Mouse (Mus musculus) granulocyte monocyte progenitor cell, adult 5-6 weeks (primary cell): Measurements from ENCODE around the gene Tssk3. TPM values are rescaled to one million over a fixed set of nuclear protein-coding genes. Genes with fewer than 3 reads are reported as not detected.

Source experiments
- ATAC-seq: replicated peaks from 2 replicates; pipeline ENCODE4 v1.8.0; 2016; ENCODE audit warnings: mild to moderate bottlenecking, moderate TSS enrichment, inconsistent platforms; ENCODE audit not compliant: poor library complexity, severe bottlenecking
- total RNA-seq, 2 experiments: library from RNA; stranded (forward) in 1 of 2; stranded (reverse) in 1 of 2; fragments of 200-712, 200-1000 nt in 1 of 2; fragments of >200 nt in 1 of 2; fragmentation: Nextera tagmentation in 1 of 2; gene quantifications; 2 replicates each; pipeline ENCODE4 v1.2.3; 2014 to 2017

Tssk3 gene
- total RNA-seq, 2 experiments from 2014 or later = not detected

GRCm38 (mm10) chr4:129451471-129452169 lies 39.2 kb downstream of the Tssk3 start:
- ATAC-seq = peak; percentile 82

- no peak for ATAC-seq
Measured at GRCm38 (mm10) chr4:129450851-129451250, 40.0 kb downstream of the Tssk3 start.

- ATAC-seq = no peak
Measured at GRCm38 (mm10) chr4:129448713-129449112, 42.1 kb downstream of the Tssk3 start.

GRCm38 (mm10) chr4:129447778-129448563 lies 42.9 kb downstream of the Tssk3 start:
- ATAC-seq = no peak

GRCm38 (mm10) chr4:129447360-129447759 lies 43.5 kb downstream of the Tssk3 start:
- ATAC-seq = no peak

GRCm38 (mm10) chr4:129441145-129441544 lies 49.7 kb downstream of the Tssk3 start:
- no peak for ATAC-seq

GRCm38 (mm10) chr4:129440340-129441063 lies 50.3 kb downstream of the Tssk3 start, which contains the start of gene Zbtb8b:
Gene Zbtb8b (minus strand): TSS chr4:129440853.
- peak; percentile 20; the same call in 1 of the 2 replicates for ATAC-seq

Other genes starting within 250 kb of the Tssk3 start
- gene C77080, start 229.6 kb downstream of the Tssk3 start, total RNA-seq (2014; fragmentation: Nextera tagmentation) = 0.32 and 0.88 TPM in 2 replicates
- 0.05 TPM in 1 of 2 replicates, not detected in the other for gene C77080, start 229.6 kb downstream of the Tssk3 start, total RNA-seq (2017)
- gene Sync, start 203.4 kb downstream of the Tssk3 start, total RNA-seq (2014; fragmentation: Nextera tagmentation) = not detected in 2 replicates
- gene Sync, start 203.4 kb downstream of the Tssk3 start, total RNA-seq (2017) = not detected in 2 replicates
- gene Rbbp4, start 155.7 kb downstream of the Tssk3 start, total RNA-seq (2014; fragmentation: Nextera tagmentation) = 160 and 220 TPM in 2 replicates
- 133 and 136 TPM in 2 replicates for gene Rbbp4, start 155.7 kb downstream of the Tssk3 start, total RNA-seq (2017)
- 87.7 and 90.3 TPM in 2 replicates for gene Zbtb8os, start 155.3 kb downstream of the Tssk3 start, total RNA-seq (2014; fragmentation: Nextera tagmentation)
- gene Zbtb8os, start 155.3 kb downstream of the Tssk3 start, total RNA-seq (2017) = 67.3 and 124 TPM in 2 replicates
- gene Zbtb8a, start 112.9 kb downstream of the Tssk3 start, total RNA-seq (2014; fragmentation: Nextera tagmentation) = 0.30 and 5.4 TPM in 2 replicates
- gene Zbtb8a, start 112.9 kb downstream of the Tssk3 start, total RNA-seq (2017) = 6.9 and 7.6 TPM in 2 replicates
- gene Zbtb8b, start 50.2 kb downstream of the Tssk3 start, total RNA-seq (2014; fragmentation: Nextera tagmentation) = not detected in 2 replicates
- gene Zbtb8b, start 50.2 kb downstream of the Tssk3 start, total RNA-seq (2017) = not detected in 2 replicates
- 14.7 and 32.8 TPM in 2 replicates for gene Bsdc1, start 29.4 kb downstream of the Tssk3 start, total RNA-seq (2014; fragmentation: Nextera tagmentation)
- 17.9 and 23.1 TPM in 2 replicates for gene Bsdc1, start 29.4 kb downstream of the Tssk3 start, total RNA-seq (2017)
- gene Fam229a, start 168 bp upstream of the Tssk3 start, total RNA-seq (2014; fragmentation: Nextera tagmentation) = not detected in 2 replicates
- not detected in 2 replicates for gene Fam229a, start 168 bp upstream of the Tssk3 start, total RNA-seq (2017)
- gene Marcksl1, start 22.6 kb upstream of the Tssk3 start, total RNA-seq (2014; fragmentation: Nextera tagmentation) = 27.6 and 45.5 TPM in 2 replicates
- gene Marcksl1, start 22.6 kb upstream of the Tssk3 start, total RNA-seq (2017) = 28.4 and 29.9 TPM in 2 replicates
- gene Hdac1, start 51.7 kb upstream of the Tssk3 start, total RNA-seq (2014; fragmentation: Nextera tagmentation) = 109 and 142 TPM in 2 replicates
- gene Hdac1, start 51.7 kb upstream of the Tssk3 start, total RNA-seq (2017) = 62.6 and 74.9 TPM in 2 replicates
- 0.15 and 5.8 TPM in 2 replicates for gene Lck, start 82.6 kb upstream of the Tssk3 start, total RNA-seq (2014; fragmentation: Nextera tagmentation)
- gene Lck, start 82.6 kb upstream of the Tssk3 start, total RNA-seq (2017) = 2.5 and 4.8 TPM in 2 replicates
- gene Fam167b, start 87.5 kb upstream of the Tssk3 start, total RNA-seq (2014; fragmentation: Nextera tagmentation) = not detected in 2 replicates
- not detected in 2 replicates for gene Fam167b, start 87.5 kb upstream of the Tssk3 start, total RNA-seq (2017)
- gene Eif3i, start 109.6 kb upstream of the Tssk3 start, total RNA-seq (2014; fragmentation: Nextera tagmentation) = 335 and 353 TPM in 2 replicates
- 257 and 296 TPM in 2 replicates for gene Eif3i, start 109.6 kb upstream of the Tssk3 start, total RNA-seq (2017)
- gene Tmem234, start 109.6 kb upstream of the Tssk3 start, total RNA-seq (2014; fragmentation: Nextera tagmentation) = 68.9 and 102 TPM in 2 replicates
- gene Tmem234, start 109.6 kb upstream of the Tssk3 start, total RNA-seq (2017) = 73.9 and 74.9 TPM in 2 replicates
- 1.1 and 4.0 TPM in 2 replicates for gene Dcdc2b, start 123.2 kb upstream of the Tssk3 start, total RNA-seq (2014; fragmentation: Nextera tagmentation)
- gene Dcdc2b, start 123.2 kb upstream of the Tssk3 start, total RNA-seq (2017) = not detected in 2 replicates
- 22.0 and 26.0 TPM in 2 replicates for gene Iqcc, start 128.1 kb upstream of the Tssk3 start, total RNA-seq (2014; fragmentation: Nextera tagmentation)
- gene Iqcc, start 128.1 kb upstream of the Tssk3 start, total RNA-seq (2017) = 15.0 and 15.7 TPM in 2 replicates
- 44.7 and 57.5 TPM in 2 replicates for gene Ccdc28b, start 132.9 kb upstream of the Tssk3 start, total RNA-seq (2014; fragmentation: Nextera tagmentation)
- gene Ccdc28b, start 132.9 kb upstream of the Tssk3 start, total RNA-seq (2017) = 53.4 and 65.8 TPM in 2 replicates
- 40.9 and 50.2 TPM in 2 replicates for gene Txlna, start 150.0 kb upstream of the Tssk3 start, total RNA-seq (2014; fragmentation: Nextera tagmentation)
- gene Txlna, start 150.0 kb upstream of the Tssk3 start, total RNA-seq (2017) = 106 and 107 TPM in 2 replicates
- gene Kpna6, start 181.7 kb upstream of the Tssk3 start, total RNA-seq (2014; fragmentation: Nextera tagmentation) = 41.0 and 61.4 TPM in 2 replicates
- 20.4 and 26.4 TPM in 2 replicates for gene Kpna6, start 181.7 kb upstream of the Tssk3 start, total RNA-seq (2017)
- gene Tmem39b, start 205.8 kb upstream of the Tssk3 start, total RNA-seq (2014; fragmentation: Nextera tagmentation) = 15.8 and 44.1 TPM in 2 replicates
- 6.2 and 12.2 TPM in 2 replicates for gene Tmem39b, start 205.8 kb upstream of the Tssk3 start, total RNA-seq (2017)